Mouse (Mus musculus) embryo, embryonic 10 days (tissue): ENCODE measurements around the gene Arf4.

Source experiments
- DNase-seq: peaks from one replicate; pipeline ENCODE4 v3.0.0-alpha.2; 2015; ENCODE audit warnings: low spot score

Arf4 gene

DNA sequence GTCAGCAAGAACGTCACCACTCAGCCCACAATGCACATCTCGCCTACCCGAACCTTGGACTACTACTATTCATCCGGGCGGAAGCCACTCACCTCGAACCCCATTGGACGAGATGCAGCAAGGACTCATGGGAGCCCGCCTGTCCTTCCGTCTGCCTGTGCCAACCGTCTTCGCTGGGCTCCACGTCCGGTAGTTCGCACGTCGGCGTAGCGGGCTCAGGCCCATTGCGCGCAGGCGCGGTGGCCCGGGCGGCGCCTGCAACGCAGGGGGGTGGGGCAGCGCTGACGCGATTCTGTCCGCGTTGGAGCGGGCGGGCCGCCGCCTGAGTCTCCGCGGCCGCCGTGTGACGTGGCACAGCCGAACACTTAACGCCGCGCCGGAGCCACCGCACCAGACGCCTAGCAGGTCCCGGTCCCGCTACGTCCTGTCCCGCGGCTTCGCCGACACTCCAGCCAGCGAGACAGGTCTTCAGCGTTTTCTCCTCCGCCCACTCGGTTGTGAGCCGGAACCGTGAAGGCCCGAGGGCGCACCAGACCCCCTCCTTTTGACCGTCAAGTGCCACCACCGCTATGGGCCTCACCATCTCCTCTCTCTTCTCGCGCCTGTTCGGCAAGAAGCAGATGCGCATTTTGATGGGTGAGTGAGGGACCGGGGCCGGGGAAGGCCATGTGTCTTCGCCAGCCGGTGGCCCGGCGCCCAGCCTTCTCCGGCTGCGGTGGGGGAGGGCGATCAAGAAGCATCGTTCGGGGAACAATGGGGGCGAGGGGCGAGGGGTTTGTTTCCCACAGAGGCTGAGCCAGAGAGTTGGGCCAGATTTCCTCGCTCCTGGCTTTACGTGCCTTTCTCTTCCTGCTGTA is at the start of gene Arf4:
Gene Arf4 (plus strand): TSS at position 224 of the 857 bp plus-strand sequence.
- peak; percentile 99 for DNase-seq

DNA sequence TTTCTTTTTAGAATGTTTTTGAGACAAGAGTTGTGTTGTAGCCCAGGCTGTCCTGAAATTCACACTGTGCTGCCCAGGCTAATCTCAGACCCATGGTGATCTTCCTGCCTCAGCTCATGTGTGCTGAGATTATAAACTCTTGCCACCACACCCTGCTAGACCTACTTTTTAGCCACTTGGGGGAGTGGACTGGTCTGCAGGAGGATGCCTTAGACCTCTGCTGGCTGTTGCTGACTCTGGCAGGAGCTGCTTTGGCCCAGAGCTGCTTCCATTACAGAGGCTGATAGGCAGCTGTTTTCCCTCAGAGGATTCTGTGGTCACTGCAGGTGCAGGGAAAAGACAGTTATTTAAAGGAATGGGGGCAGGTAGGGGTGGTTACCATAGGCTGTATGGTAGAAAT is 46.5 kb upstream of the Arf4 start:
- DNase-seq, result no peak

DNA sequence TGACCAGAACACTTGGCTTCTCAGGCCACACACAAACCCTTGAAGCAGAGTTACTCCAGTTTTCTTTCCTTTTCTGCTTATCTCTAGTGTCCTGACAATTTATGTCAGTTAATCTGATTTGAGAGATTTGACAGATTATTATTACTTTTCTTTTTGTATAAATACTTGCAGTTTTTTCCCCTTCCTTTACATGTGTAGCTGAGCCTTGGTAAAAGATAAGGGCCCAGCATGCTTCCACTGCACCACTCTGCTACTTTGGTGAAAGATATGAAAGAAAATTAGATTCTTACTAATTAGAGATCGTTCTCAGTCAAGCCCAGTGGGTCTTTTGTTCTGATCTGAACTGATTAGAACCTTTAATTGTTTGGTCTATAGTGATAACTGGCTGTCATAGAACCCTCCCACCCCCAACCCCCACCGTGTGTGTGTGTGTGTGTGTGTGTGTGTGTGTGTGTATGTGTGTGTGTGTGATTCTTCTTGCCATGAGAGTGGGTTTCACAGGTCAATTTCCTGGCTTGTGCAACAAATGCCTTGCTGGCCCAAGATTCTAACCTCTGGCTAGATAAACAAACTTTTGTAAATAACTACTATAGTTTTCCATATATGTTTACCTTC is 44.5 kb upstream of the Arf4 start:
- no peak for DNase-seq

DNA sequence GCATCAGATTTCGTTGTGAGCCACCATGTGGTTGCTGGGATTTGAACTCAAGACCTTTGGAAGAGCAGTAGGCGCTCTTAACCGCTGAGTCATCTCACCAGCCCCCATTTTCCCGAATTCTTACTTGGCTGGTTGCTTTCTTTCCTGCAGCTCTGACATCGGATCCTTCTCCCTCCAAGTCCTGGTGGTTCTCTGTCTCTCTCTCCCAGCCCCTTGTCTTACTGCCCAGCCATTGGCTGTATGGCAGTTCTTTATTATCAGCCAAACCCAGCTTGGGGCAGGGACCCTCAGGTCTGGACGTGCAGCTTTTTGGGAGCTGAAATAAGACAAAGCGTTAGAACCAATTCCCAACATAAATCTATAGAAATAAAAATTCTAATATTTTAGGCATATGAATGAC is 42.7 kb upstream of the Arf4 start:
- no peak for DNase-seq

DNA sequence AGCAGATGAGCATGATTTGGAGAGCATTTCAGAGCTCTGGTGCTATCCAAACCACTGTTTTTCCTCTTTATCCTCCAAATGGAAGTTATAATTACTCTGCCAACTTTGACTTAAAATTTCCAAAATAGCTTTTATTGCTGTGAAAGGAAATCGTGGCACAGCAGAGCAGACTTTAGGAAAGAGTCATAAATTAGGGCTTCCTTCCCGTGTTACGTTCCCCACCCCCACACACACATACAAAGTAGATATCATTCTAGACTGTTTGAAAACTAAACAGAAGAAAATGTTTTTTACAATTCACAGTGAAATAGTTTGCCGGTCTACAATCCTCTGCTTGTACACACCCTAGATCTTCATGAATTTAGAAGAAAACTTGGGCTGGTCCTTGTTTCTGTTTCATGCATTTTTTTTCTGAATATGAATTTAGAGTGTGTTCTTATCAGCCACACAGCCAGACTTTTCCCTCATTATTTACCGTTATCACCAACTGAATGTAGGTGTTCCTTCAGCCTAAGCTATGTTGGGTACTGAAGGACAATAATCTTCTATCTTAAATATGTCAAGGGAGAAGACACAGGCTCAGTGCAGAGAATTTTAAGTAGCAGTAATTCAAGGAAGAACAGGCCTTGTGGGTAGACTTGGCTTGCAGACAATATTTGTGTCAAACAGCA is 42.0 kb upstream of the Arf4 start:
- DNase-seq, result no peak

DNA sequence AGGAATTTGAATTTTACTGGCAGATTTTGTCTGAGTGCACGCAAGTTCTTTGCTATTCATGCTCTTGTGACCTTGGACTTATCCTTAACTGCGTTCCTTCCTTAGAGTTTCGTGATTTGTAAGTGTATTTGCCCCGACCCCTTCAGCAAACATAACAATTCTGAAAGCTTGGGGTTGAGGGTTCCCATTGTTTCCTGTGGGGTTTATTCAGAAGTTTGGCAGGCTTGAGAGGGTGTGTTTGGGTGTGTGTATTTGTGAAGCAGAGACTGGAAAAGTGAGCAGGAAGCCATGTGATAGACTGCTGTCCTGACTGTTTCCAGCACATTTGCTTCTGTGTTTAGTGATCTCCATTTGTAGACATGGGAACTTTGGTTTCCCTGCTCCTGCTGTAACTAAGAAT is 32.5 kb upstream of the Arf4 start:
- DNase-seq, result no peak

DNA sequence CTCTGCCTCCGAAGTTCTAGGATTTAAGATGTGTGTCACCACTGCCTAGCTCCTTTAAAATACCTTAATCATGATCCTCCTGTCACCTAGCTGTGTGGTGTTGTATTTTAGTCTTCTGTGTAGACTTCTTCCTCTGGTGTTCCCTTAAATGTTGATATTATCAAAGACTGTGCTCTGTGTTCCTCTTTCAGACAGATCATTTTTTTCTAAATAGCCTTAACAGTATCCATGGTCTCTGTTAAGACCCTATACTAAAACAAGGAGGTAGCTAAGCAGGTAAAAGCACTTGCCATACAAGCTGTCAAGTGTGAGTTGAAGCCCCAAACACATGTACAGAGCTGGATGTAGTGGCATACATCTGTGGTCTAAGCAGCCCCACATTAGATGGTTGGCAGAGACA is 28.2 kb upstream of the Arf4 start:
- no peak for DNase-seq

DNA sequence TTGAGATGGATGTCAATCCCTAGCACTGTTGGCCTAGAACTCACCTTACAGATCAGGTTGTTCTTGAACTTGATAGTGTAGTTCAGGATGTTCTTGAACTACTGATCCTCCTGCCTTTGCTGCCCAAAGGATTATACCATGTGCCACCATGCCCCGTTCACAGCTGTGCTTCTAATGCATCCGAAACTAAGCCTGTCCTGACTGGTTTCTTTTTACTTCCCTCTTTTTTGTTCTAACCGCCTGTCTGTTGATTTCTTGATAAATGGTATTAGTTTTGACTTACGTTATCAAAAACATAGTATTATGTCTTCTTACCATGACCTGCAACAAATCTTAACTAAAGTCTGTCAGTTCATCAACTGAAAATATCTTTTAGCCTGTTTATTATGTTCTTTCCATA is 27.2 kb upstream of the Arf4 start:
- no peak for DNase-seq

DNA sequence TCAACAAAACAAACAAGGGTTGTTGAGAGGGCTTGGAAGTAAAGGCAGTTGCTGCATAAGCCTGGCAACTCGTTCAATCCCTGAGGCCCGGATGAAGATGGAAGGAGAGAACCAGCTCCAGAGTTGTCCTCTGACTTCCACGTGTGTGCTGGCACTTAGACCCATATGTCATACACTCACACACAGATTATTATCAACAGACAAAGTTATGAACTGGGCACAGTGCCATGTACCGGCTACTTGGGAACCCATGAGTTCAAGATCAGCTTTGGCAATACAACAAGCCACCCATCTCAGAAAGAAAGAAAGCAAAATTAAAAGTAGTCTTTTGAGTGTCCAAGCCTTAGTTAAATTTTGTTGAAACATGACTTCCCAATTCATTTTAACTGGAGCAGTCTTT is 12.6 kb upstream of the Arf4 start:
- DNase-seq, result no peak

DNA sequence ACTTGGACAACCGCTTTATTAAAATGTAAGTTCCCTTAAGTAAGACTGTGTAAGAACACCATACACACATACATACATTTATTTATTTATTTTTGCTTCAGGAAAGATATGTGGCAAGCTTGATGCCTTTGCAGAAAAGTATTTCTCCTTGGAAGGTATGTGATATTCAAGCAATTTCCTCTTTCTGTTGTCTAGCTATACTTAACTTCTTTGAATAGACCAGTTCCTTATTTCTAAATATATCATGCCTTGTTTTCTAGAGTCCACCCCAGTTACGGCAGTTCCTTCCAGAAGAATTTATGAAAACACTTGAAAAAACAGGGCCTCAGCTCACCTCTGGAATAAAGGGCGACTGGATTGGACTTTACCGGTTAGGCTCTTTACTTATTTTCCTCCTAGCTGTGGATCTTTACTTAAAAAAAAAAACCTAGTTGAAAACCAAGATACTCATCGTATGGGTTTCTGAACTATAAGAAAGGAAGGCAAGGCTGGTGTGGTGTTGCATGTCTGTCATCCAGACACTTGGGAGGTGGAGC is 11.2 kb upstream of the Arf4 start:
- no peak for DNase-seq

DNA sequence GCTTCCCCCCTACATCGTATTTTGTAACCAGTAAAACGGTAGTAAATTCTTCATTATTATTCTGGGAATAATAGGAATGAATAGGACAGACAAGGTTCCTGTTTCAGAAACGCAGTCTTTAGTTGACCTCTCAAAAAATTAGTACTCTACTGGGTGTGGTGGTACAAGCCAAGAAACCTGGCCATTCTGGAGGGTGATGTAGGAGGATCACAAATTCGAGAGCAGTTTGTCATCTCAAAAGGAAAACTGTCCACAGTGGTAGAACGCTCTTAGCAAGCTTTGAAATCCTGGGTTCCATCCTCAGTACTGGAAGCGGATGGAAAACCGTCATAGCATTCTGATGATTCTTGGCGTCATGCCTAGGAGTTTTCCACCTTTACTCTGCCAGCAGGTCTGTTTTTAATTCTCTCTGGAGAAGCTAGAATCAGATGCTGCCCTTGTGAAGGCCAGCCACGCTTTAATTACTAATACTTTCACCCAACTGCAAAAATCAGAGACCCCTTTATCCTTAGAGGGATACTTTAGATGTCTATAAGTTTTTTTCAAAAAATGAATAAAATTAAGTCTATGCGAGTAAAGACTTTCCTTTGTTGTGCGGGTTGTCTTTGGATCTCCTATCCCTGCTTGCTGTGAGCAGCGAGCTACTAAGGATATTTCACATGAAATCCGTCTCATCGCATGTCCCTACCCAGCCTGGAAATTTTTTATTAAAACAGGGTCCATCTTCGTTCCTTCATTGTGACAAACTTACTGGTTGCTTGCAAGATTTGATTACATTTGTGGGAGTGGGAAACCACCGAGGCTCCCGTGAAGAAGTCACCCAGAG is 636 bp upstream of the Arf4 start:
- DNase-seq, result no peak

DNA sequence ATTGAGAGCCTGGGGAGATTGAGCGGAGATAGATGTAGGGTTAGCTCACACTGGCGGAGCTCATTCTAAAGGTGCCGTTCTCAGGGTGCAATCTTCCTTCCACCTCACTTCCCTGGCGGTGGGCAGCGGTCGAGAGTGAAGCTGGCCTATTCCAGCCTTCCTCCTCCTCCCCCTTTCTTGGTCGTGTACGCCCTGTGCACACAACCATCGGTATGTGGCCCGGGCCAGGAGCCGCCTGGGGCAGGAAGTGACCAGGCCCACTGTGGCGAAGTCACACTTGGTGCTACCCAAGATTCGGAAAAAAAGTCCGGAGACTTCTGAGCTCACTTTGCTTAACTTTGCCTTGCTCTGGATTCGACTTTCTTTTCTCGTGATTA is 822 bp downstream of the Arf4 start:
- peak; percentile 77 for DNase-seq

DNA sequence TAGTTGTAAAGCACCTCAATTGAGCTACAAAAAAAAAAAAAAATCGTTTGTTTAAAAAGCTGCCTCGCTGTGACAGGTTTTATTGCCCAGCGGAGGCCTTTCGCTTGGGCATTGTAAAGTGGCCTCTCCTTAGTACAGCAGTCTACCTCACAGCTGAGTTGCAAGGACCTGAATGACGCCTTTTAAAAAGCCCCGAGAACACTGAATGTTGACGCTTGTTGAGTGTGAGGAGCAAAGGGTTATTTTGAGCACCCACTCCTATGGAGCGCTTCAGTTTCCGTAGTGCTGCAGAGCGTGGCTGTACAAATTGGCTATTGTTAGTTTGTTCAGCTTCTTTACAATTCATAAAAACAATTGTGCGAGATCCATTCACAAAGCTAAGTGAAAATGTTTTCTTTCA is 1.4 kb downstream of the Arf4 start:
- DNase-seq, result no peak

DNA sequence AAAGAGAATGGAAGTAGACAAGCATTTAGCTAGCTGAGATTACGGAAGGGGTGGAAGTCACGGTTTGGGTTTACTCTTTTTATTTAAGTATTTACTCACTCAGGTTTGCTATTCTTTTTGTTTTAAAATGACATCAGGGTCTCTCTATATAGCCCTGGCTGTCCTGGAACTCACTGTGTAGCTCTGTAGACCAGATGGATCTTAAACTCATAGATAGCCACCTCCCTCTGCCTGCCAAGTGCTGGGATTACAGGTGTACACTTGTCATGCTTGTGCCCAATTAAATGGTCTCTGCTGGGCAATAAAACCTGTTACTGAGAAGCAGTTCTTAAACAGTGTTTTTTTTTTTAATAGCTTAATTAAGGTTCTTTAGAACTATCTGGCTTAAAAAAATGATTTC is 2.1 kb downstream of the Arf4 start:
- DNase-seq, result no peak

DNA sequence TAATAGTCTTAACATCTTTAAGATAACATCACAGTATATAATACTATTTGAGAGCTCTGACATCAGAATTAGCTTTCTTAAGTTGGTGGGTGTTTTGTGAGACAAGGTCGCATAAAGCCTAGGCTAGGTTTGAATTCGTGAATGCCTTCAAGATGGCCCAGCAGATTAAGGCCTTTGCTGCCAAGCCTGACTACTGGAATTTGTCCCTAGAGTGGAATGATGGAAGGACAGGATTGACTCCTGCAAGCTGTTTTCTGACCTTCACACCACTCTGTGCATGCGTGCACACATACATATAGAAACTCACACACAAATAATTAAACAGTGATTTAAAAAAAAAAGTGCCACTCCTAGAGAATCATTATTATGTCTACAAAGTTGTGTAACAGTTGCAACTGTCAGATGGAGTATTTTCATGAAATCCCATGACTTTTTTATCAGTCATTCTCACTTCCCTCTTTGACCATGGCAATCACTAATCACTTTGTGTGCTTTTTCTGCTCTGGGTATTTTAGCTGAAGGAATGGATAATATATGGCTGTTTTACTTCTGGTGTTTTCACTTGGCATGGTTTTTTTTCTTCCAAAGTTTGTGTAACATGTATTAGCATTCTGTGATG is 5.2 kb downstream of the Arf4 start:
- DNase-seq, result no peak

DNA sequence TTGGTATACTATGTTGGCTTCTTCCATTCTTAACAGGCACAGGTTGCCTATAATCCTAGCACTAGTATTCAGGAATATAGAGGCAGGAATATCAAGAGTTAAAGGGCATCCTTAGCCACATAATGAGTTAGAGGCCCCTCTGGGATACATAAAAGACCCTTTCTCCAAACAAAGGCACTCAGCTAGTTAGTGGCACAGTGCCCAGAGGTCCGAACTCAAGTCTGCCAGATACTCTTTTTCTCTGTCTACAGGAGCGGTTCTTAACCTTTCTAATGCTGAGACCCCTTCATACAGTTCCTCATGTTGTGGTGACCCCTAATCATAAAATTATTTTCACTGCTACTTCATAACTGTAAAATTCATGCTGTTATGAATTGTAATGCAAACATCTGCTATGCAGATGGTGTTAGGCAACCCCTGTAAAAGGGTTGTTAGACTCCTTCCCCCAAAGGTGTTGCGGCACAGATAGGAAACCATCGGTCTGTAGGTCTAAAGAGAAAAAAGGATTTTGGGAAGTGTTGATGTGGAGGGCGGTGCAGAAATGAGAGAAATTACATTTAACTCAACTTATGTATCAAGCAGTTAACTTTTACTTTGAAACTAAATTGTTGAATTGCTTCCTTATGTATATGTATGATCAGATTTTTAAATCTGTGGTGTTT is 8.2 kb downstream of the Arf4 start:
- no peak for DNase-seq

DNA sequence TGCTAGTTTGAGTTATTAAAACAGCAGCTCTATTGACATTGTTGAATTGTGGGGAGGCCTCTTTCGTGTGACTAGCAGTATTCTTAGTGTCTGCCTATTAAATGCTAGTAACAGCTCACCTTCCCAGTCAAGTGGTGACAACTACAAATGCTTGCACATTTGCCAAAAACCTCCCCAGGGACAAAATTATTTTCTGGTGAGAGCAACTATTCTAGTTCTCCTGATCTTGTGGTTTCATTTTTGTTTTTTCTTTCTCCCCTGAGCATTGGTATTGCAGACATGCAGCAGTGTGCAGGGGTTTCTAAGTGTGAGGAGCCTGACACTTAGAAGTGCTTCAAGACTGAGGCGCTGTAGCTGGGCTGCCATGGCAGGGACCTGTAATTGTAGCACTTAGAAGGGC is 9.9 kb downstream of the Arf4 start:
- no peak for DNase-seq

DNA sequence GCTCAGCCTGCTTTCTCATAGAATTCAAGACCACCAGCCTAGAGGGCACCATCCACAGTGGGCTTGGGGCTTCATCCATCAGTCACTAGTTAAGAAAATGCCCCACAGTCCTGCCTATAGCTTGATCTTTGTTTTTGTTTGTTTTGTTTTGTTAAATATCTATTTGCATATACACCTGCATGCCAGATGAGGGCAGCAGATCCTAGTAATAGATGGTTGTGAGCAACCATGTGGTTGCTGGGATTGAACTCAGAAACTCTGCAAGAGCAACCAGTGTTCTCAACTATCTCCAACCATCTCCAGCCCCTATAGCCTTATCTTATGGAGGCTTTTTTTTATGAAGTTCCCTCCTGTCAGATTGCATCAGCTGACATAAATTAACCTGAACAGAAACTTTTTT is 14.0 kb downstream of the Arf4 start:
- DNase-seq, result no peak

DNA sequence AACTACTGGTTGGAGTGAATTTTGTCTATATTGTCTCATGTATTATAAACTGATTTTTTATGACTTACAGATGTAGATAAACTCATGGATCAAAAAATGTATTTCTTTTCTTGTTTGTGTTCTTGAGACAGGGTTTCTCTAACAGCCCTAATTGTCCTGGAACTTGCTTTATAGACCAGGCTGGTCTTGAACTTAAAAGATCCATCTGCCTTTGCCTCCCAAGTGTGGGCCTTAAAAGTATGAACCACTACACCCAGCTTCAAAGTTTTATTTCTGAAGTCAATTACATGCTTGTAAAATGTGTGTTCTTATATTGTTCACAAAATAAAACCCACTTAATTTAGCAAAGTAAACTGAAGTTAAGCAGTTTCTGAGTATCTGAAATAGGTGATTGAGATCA is 20.3 kb downstream of the Arf4 start:
- DNase-seq, result no peak

DNA sequence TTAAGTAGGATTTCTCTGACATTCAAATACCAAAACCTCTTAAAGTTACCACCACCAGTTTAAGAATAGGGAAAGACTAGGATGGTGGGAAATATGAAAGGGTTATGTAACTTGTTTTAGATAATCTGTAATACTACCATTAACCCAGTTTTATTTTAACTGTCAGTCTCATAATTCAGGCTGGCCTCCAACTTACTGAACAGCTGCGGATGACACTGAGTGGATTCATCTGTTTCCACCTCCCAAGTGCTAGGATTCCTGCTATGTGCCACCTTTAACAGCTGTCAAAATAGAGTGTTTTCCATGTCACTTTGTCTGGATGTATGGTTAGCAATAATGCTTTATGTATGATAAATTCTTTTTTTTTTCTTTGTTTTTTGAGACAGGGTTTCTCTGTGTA is 22.4 kb downstream of the Arf4 start:
- no peak for DNase-seq

DNA sequence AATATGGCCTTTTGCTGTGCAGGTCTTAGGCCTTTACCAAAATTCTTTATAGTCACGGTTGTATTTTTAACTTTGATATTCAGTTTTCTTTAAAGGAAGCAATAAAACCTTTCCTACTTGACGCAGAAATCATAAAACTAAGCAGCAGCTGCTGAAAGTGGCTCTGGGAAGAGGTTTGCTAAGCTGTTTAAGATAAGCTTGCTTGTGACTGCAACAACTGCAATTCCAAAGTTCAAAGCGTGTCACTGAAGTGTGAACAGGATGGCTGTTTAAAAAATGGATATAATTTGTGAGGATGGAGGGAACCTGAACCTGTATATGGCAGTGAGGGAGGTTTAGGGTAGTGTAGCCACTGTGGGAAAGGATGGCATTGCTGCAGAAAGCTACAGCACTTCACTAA is 24.1 kb downstream of the Arf4 start:
- DNase-seq, result no peak
